Mouse (Mus musculus) monocyte, adult 5-6 weeks (primary cell): Measurements from ENCODE around the gene Cbfa2t2. TPM values are rescaled to one million over a fixed set of nuclear protein-coding genes. Genes with fewer than 3 reads are reported as not detected.
"Not testable (repeated sequence)": the region's sequence is repeated elsewhere in the genome, so short reads cannot be mapped to it uniquely, and the experiment has no call there.

ENCODE experiments used
- ATAC-seq: fragments of 153-309, 156-312 bp; replicated peaks from 2 replicates; pipeline ENCODE4 v1.8.0; 2017; ENCODE audit warnings: mild to moderate bottlenecking; ENCODE audit not compliant: low TSS enrichment, insufficient number of reproducible peaks, severe bottlenecking, poor library complexity, low FRiP score
- total RNA-seq: library from RNA; stranded (forward); fragments of 200-1000, 200-491, 200-594 nt; gene quantifications from 3 replicates; pipeline ENCODE4 v1.2.3, GENCODE M21; 2017

Gene Cbfa2t2
- total RNA-seq, 1 experiment from 2014 or later: 9.8 TPM

DNA sequence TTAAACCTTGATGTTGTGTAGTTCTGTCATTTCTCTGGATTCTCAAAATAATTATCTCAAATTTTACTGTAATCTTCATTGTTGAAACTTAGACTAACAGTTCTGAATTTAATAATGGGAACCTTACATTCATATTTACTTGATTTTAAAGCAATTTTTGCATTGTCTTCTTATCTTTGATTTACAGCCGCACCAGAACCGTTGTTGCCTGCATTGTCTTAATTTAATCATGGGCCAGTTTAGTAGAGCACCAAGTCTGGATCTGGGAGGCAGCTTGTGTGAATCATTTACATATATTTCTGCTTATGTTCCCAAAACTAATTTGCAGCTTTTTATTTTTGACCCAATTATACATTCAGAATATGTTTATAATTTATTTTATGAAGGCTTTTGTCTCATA, 23.0 kb downstream of the Cbfa2t2 start:
- ATAC-seq: no peak

GRCm38 (mm10) chr2:154459851-154460250, 23.6 kb downstream of the Cbfa2t2 start:
- ATAC-seq: no peak

DNA sequence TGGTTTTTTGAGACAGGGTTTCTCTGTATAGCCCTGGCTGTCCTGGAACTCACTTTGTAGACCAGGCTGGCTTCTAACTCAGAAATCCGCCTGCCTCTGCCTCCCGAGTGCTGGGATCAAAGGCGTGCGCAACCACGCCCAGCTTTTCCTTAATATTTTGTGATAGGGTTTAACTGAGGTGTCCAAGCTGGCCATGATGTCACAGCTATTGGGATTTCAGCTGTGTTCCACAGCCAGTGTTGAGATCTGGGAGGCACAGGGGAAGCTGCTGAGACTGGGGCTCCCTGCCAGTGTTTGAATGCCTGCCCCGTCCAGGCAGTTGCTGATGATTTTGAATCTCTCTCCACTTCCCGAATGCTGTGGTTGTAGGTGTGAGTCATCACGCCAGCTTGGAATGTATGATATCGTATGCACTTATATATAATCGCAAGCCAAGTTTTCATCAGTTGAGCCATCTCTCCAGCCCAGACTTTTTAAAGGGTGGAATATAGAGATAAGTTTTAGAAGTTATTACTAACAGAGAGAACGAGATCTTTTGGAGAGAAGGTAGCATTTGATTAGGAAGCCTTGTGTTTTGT, 27.4 kb downstream of the Cbfa2t2 start:
- ATAC-seq: no peak

GRCm38 (mm10) chr2:154465914-154466335, 29.6 kb downstream of the Cbfa2t2 start:
- no peak for ATAC-seq

DNA sequence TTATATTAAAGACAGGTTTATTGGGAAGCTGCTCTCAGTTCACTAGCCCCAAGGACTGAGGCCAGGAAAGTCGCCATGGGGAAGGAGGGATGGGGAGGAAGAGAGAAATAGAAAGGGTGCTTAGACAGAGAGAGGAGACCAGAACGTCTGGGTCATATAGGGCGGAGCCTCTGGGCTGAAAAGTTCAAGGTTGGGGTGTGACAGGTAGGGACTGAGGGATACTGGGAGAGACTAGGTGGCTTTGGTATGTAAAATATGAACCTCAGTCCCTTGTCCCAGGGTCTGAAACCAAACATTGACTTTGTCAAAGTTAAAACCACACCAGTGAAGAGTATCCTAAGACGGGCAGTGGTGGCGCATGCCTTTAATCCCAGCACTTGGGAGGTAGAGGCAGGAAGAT, 30.9 kb downstream of the Cbfa2t2 start:
- no peak for ATAC-seq

DNA sequence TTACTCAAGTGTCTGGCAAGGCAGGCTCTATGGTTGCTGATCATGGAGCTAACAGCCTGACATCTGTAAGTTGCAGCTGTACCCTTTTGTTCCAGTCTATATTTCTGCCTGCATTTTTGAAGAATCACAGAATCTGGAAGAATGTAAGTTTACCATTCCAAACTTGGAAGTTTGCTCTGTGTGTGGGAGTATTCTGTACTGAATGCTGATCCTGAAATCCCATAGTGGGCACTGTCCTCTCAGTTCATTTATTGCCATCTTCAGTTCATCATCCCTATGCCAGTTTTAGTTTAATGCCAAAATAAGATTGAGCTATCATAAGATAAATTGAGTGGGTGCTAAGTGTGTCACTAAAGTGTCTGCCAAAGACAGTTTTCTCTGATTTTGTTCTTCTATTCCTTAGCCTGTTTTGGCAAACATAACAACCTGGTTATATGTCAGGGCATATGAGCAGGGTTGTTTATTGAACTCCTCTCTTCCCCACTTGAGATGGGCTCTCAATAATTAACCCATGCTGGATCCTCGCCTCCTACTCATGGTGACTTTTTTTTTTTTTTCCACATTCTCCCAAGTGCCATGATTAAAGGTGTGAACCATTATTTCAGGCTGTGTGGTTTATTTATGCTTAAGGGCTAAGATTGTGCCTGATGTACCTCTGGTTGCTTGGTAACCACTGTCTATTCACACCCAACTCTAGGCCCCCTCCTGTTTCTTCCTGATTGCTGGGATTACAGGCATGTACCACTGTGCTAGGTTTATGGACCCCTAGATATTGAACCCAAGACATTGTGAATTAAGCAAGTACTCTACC, 38.2 kb downstream of the Cbfa2t2 start:
- no peak for ATAC-seq

DNA sequence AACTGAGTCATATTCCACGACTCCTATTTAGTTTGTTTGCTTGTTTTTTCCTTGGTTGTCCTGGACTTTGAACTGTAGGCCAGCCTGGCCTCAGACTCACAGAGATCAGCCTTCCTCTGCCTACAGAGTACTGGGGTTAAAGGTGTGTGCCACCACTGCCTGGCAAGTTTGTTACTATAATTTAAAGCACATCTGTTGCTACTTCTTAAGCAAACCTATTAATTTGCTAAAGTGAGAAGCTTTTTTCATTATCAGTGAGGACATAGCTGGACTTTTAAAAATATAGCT, 38.7 kb downstream of the Cbfa2t2 start:
- ATAC-seq: no peak

DNA sequence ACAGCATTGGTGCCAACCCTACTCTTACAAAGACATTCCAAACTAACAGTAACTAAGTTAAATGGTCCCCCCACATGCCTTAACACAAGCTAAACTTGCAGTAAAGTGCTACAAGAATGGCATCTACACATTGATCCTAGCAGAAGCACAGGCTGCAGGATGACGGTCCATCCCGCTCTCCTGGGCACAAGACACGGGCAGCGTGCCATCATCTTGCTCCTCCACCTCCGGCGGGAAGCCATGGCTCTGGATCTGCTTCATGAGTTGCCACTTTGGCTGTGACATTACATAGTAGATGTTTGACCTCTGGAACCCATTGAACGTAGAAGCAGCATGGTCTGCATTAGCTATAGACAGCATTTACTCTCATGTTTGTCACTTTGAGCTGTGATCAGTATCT, 39.6 kb downstream of the Cbfa2t2 start:
- ATAC-seq: no peak

GRCm38 (mm10) chr2:154477028-154477427, 40.7 kb downstream of the Cbfa2t2 start:
- ATAC-seq: no peak

GRCm38 (mm10) chr2:154491788-154492187, 55.5 kb downstream of the Cbfa2t2 start:
- ATAC-seq: no peak

DNA sequence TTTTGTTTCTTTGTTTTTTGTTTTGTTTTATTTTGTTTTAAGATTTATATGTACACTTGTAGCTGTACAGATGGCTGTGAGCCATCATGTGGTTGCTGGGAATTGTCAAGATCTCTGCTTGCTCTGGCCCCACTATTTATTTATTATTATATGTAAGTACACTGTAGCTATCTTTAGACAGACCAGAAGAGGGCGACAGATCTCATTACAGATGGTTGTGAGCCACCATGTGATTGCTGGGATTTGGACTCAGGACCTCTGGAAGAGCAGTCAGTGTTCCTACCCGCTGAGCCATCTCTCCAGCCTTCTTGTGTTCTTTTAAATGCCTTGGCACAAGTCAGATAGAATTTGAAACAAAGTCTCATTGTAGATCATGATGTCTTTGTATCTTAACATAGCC, 57.3 kb downstream of the Cbfa2t2 start:
- not testable (repeated sequence) for ATAC-seq

DNA sequence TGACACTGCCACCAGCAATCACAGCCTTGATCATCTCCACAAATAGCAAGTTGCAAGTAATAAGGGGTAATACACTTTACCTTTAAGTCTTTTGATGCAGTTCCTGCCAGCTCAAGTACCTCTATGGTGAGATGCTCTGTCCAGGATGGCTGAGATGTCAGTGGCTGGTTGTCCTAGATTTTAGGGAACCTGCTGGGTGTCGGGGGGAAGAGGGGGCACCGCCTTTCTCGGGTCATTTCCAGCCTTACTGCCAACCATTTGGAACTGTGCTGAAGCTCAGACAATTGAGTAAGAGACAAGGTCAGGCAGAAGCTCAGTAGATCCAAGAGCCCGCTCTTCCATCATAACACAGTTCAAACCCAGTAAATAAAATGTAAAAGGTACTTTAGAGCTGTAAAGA, 58.7 kb downstream of the Cbfa2t2 start:
- ATAC-seq: no peak

- no peak for ATAC-seq
Observed at GRCm38 (mm10) chr2:154498571-154498970, 62.3 kb downstream of the Cbfa2t2 start.

- ATAC-seq: no peak
Observed at GRCm38 (mm10) chr2:154499717-154500247, 63.5 kb downstream of the Cbfa2t2 start.

DNA sequence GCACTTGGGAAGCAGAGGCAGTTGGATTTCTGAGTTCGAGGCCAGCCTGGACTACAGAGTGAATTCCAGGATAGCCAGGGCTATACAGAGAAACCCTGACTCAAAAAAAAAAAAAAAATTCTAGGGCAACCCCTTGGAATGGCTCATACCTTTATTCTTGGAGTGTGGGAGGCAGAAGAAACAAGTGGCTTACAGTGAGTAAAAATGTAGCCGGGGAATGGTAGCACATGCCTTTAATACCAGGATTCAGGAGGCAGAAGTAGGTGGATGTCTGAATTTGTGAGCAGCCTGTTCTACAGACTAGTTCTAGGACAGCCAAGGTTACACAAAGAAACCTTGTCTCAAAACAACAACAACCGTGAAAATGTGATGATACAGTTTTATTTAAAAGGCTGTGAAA, 64.5 kb downstream of the Cbfa2t2 start:
- no peak for ATAC-seq

- ATAC-seq: no peak
Observed at GRCm38 (mm10) chr2:154507076-154507475, 70.8 kb downstream of the Cbfa2t2 start.

GRCm38 (mm10) chr2:154507566-154508283, 71.4 kb downstream of the Cbfa2t2 start:
- ATAC-seq: no peak

GRCm38 (mm10) chr2:154508450-154508849, 72.2 kb downstream of the Cbfa2t2 start:
- no peak for ATAC-seq

GRCm38 (mm10) chr2:154510141-154510540, 73.9 kb downstream of the Cbfa2t2 start:
- ATAC-seq: no peak

DNA sequence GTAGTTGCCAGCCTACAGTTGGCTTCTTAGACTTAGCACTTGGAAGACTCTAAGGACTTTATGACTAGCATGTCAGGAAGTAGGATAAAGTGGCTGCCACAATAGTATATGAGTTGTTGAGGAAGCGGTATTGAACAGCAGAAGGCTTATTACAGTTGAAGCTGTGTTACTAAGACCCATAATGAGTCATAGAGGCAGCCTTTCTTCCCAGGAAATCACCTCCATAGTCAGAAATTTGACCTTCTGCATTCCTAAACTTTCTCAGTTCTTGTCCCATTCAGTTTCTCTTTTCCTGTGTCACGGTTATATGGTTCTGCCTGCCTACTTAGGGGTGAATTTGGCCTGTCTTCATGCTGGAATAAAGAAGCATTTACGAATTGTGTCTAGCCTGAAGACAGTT, 80.7 kb downstream of the Cbfa2t2 start:
- no peak for ATAC-seq
